Mouse (Mus musculus) fibroblast of lung, adult 2 months (primary cell): ENCODE measurements around the gene Acp6.
A peak's percentile ranks its signal among the peaks of the same experiment; 100 is the strongest.
"Not testable (repeated sequence)": the region's sequence is repeated elsewhere in the genome, so short reads cannot be mapped to it uniquely, and the experiment has no call there.

Experiments
- DNase-seq: peaks from one replicate; pipeline ENCODE4 v3.0.0-alpha.2; 2011; ENCODE audit warnings: low read depth

Acp6 gene

DNA sequence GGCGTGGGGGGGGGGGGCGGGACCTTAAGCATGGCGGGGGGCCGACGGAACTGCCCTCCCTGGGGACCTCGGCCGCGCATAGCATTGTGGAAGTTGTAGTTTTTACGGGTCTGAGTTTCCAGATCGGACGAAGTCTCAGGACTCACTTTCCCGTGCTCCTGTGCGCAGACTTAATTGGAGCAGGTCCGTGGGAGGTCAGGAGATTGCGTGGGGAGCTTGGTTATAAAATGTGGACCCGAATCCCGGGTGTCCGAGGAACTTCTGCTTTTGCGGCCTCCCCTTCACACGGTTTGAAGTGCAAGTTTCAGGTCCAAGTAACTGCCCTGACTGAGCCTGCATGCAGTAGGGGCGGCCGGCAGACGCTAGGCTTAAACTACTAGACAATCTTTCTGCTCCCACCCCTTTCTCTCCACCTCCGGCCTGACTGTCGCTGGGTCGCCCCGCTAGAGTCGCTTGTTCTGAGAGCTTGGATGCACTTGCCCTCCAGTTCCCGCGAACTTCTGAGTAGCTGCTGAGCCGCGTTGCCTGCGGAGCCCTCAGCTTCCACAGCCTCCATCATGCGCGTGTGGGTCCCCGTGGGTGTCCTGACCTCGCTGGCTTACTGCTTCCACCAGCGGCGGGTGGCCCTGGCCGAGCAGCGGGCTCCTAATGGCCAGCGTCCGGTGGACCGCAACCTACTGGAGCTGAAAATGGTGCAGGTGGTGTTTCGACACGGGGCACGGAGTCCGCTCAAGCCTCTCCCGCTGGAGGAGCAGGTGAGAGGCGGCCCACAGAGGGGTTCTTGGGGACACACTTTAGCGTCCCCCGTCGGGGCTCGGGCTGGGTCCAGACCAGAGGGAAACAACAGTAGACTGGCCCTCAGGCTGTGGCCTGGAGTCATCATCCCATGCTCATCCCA is at the start of gene Acp6:
Acp6 (plus strand) TSS at position 167 of the 898 bp plus-strand sequence.
- DNase-seq, result peak; percentile 76

DNA sequence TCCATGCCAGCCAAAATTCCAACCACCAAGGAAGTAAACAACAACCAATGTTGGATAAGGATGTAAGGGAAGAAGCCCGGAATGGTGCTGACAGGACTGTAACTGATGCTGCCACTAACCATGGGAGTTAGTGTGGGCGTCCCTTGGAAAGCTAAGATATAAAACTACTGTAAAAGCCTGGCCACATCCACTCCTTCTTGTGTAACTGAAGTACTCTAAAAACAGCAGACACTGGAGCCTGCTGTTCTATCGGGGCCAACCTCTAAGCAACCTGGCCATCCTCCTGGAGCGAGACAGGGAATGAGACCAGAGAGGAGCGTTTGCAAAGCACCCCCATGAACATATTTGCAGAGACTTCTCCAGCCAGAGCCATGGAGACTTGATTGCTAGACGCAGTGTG is 41.1 kb upstream of the Acp6 start:
- DNase-seq, result no peak

DNA sequence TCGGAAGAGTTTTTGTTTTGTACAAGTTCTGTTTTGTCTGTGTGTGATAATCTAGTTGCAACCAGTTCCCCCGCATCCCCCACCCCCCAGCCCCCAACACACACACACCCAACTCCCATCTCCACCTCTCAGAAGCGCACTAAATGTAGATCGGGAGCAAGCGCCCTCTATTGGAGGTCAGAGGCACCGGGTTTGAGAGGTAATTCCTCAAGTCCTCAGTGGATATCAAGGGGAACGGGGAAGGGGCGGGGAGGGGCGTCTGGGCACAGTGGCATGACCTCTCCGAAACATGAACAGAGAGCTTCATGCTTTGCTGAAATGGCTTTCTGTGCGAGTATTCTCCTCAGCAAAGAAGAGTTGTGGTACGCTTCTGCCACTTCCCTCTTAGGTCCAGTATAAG is 40.3 kb upstream of the Acp6 start:
- DNase-seq, result no peak

DNA sequence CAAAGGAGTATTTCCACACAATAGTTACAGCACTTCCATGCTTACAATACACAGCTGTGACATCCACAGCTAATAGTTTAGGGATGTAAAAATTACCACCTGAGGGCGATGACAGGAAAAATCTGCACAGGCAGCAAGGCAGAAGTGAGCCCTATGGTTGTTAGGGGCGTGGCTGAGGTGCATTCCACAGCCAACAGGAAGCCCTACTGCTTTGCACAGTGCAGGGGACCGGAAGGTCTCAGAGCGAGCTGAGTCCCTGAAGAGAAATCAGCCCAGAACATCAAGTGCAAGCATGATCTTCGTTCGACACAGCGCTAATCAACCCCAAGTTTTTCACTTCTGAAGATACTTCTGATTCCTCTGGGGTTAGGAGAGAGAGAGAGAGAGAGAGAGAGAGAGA is 34.4 kb upstream of the Acp6 start:
- DNase-seq, result no peak

DNA sequence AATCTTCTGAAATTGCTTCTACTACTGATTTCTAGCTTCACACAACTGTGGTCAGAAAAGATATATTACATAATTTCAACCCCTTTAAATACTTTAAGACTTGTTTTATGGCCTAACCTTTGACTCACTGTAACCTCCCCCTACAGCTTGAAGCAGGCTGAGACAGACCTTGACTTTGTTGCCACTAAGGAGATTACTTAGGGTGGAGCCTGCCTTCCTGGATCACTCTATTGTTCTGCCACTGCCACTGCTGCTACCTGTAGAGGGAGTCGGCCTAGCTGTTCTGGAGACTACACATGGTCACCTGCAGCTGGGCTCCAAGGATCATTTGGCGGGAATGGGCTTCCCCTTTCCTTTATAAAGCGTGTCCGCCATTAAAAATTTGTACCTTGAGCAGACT is 29.2 kb upstream of the Acp6 start:
- DNase-seq, result no peak

DNA sequence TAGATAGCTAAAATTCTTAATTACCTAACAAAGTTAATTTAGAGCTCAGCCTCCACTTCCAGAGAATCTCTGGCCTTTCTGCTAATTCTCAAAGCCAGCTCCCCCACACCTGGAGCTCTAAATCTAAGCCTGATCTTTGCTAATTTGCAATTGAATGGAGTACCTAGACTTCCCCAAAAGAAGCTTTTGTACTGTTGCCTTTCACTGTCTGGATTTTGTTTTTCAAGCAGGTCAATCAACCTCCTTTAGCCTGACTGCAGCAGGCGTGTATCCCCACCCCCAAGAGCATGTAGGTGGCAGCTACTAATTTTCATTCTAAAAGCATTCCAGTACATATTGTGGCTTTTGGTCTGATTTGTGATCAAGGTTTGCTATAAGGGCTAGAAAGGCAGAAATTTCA is 20.9 kb upstream of the Acp6 start:
- not testable (repeated sequence) for DNase-seq

DNA sequence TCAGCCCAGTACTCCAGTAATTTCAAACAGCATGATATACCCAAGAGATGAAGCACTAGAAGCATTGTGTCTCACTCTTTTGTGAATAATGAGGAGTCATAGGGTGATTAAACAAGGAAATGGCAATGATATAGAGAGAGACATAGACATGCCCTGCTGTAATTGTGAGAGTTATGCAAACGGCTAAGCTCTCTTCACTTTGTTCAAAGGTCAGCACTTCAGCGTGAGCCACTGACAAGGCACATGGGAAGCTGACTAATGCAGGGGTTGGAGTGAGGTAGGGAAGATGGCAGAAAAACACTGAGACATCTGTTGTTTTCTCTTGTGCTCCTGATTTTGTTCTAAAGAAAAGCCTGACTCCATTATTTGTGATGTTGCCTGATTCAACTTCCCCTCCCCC is 7.5 kb upstream of the Acp6 start:
- DNase-seq, result no peak

DNA sequence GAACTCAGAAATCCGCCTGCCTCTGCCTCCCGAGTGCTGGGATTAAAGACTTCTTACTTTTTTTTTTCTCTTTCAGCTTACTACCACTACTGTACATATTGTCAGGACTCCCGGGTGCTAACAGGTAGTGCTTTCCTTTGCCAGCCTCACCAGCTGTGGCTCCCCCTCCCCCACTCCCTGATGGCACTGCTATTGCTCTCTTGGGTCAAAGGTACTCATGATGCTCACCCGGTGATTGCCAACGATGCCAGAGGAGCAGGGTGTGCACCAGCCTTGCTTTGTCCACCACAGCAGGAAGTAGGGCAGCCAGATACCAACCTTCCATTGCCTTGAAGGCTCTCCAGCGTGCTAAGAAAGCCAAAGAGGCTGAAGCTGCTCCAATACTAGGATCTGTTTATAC is 2.1 kb upstream of the Acp6 start:
- no peak for DNase-seq

DNA sequence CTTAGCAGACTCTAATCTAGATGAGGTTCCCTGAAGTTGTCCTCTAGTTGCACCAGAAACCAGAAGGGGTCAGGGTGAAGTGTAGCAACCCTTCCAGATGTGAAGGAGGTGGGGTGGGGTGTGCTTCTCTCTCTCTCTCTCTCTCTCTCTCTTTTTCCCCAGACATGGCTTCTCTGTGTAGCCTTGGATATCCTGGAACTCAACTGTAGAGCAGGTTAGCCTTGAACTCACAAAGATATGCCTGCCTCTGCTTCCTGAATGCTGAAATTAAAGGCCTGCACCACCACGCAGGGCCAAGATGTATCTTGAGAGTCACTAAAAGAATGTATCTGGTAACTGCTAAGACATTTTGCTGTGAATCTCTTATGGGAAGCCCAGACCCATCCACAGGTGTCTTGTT is 1.3 kb upstream of the Acp6 start:
- no peak for DNase-seq

DNA sequence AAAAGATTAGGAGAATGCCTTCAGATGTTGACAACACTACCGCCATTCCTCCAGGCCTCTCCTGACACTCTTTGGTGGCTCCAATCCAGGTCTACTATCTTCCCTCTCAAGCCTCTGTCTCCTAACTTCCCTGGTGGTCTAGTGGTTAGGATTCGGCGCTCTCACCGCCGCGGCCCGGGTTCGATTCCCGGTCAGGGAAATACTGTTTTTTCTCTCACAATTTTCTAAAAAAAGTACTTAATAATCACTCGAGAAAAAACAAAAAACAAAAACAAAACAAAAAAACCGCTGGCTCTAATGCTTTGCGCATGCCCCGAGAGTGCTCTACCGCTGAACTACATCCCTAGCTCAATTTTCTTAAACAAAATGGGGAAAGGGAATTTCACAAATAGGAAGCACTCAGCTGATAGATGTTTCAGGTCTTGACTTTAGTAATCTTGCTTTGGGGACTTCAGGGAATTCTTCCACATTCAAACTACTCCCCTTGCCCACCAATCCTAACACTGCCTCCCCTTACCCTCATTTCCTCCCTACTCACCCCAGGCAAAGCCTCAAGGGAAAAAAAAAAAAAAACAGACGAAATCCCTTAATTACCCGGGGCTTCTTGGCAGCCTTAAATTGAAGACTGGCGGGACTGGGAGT is 498 bp upstream of the Acp6 start:
- DNase-seq, result peak; percentile 26

DNA sequence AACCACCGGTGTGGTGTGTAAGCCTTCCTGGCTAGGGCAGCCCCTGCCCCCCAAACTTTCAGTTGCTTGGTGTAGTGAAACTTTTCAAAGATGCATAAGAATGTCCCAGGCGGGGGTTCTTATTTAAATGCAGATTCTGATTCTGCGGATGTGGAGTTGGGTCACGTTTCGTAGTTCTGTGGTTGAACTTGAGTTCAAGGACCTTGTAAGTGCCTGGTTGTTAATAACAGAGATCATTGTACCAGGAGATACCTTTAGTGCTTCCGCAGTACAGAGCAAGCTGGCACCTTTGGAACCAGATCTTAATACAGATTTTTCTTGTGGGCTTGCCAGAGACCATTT is 903 bp downstream of the Acp6 start:
- no peak for DNase-seq

DNA sequence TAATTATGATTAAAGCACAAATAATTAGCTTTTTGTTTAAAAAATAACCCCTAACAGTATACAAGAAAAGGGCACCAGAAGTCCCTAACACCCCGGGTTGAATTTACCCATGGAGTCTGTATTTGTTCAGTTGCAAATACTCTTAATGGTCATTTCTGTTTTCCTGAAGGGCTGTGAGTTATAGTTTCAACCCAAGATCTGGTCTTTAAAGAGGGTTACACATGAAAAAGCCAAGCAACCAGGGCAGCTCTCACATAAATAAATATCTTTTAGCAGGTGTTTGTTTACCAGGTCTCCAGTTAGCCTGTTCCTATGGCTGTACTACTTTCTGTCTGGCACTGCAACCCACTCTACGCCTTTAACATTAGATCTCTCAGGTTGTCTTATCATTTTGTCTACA is 1.4 kb downstream of the Acp6 start:
- no peak for DNase-seq

DNA sequence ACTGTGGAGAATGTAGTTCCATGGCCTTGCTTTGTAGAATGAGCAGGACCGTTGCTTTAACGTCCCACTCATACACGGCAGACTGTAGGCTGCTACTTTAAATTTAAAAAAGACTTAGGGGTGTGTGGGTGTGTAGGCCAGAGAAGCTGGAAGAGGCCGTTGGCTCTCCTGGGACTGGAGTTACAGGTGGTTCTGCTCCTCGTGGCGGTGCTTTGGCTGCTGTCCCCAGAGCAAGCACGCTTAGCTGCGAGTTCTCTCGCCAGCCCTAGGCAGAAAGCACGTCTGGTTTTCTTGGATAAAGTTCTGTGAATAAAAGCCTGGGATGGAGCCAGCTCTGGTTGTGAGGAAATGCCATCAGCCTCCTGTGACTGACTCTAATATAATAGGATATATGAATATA is 2.3 kb downstream of the Acp6 start:
- peak; percentile 26 for DNase-seq

DNA sequence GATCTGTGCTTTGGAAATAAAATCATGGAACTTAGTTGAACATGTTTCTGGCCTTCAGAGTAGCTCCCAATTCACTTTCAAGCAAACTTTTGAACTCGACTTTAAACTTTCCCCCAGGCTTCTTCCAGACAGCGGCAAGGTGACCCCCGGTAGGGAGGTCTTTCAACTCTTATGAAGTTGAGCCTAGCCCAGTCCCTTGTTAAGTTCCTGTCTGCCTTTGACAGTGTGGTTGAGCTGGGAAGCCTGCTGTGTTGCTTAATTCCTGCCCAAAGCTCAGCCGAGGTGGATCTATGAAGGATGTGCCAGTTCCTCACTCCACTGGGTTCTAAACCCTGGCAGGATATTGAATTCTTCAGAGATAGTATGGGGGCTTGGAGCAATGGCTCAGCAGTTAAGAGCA is 3.2 kb downstream of the Acp6 start:
- no peak for DNase-seq

DNA sequence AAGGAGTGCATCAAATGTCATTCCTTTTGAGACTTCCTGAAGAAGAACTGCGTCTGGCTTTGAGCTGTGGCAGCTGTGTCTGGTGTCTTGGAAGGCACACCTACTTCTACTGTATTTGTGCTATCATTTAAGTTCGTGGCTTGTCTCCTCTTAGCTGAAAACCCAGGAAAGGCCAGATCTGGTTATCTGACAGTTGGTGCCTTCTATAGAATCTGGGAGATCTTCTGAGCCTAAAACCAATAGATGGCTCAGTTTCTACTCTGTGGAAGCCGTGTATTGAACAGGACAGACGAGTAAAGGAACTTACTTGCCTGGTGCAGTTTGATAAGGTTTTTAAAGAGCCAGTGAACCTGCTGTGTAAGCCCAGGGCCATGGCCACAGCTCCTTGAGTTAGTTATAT is 5.9 kb downstream of the Acp6 start:
- no peak for DNase-seq

DNA sequence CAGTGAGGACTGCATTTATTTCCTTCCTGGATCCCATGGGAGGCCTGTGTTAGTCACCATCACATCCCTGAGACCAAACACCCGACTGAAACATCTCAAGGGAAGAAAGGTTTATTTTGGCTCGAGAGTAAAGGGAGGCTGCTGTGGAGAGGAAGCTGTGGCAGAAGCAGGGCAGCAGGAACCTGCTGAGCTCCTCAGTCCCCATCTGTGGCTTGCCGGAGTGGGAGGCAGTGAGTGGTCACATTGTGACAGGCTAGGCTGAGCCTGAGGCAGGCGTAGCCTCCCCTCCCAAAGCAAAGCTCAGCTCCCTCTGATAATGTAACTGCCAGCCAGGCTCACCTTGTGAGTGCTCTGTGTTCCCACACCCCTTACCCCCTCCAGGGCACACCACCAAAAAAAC is 8.5 kb downstream of the Acp6 start:
- DNase-seq, result no peak

DNA sequence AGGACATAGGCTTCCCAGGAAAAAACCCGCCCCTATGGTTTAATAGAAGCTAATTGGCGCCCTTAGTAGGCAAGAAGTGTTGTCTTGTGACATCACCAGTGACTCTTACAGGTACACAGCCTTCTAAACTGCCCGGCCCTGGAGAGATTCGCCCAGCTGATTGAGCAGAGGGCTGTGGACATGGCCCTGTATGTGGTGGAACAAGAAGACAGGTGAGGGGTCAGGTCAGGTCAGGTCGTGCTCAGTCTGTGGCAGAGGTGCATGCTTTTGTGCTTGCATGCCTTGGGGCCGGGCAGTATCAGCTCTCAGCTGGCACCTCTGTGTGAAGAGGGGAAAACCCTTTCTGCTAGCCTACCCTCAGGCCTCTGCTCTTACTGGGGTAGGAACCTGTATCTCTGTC is 13.0 kb downstream of the Acp6 start:
- no peak for DNase-seq

DNA sequence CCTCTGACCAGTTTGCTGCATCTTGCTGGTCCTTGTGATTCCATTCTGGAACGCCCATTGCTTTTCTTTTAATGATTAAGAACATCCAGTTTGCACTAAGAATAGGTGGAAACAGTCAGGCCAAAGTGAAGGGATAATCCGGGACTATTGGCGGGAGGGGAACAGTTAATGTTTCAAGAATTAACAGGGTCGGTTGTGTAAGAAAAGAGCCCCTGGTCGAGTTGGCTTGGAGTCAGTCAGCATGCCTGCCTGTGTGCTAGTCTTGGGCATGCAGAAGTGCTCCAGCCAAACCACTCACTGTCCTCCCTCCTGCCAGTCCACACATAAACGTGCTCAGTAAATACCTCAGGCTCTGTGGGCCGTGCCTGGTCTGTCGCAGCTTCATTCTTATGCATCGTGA is 13.7 kb downstream of the Acp6 start:
- no peak for DNase-seq

DNA sequence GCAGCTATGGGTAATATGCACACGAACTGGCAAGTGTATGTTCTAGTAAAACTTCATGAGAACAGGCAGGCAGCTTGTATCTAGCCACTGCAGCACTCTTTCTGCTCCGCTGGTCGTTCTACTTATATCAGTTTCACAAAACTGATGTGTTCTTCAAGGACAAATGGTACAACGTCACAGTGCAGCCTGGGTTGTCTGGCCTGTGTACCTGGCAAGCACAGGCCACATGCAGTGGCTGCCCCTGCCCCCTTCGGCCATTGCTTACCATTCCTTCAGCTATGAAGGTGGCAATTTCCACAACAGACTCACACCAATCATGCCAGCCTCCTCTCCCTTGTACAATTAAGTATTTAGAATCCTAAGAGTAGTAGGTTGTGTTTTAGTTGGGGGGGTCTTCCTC is 14.1 kb downstream of the Acp6 start:
- no peak for DNase-seq

DNA sequence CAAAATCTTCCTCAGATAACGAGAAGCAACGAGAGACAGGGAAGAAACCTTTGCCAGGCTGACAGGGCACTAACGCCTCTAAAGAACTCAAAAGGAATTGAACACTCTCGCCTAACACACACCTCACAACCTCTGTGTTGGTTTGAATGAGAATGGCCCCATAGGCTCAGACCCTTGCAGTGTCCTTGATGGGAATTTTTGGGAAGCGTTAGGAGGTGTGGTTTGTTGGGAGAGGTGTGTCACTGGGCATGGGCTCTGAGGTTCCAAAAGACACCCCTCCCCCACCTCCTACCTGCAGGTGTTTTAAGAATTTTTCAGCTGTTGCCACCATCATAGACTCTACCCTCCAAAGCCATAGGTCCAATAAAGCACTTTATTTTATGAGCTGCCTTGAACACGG is 20.3 kb downstream of the Acp6 start:
- DNase-seq, result no peak

DNA sequence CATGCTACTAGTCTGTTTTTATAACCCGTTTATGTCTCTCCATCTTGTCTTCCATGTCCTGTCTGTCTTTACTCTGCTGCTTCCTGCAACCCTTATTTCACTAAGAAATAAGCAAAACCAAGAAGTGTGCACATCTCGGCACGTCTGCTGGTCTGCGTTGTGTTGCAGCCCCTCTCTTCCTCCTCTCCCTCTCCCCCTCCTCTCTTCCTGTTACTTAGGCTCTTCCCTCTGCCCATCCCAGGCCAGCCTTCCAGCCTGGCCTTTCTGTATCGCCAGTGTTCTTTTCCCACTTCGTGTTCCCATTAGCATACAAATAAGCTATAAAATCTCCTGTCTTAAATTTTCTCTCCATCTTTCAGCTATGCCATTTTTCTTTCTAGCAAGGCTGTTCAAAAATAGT is 21.9 kb downstream of the Acp6 start:
- DNase-seq, result no peak

DNA sequence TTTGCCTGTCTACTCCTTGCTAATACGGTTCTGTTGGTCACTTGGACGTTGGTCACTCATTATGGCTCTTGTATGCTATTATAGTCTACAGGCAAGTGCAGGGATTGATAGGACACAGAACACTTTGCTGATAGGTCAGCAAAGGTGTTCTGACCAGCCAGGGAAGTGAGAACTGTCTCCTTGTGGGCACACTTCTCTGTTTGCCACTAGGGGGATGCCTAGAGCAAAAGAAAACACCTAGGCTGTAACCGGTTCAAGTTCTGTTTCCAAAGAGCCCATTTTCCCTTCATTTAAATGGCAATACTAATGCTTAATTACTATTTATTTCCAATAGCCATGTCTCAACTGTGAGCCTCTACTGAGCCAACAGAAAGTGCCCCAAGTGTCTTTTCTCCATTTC is 25.2 kb downstream of the Acp6 start:
- DNase-seq, result no peak

DNA sequence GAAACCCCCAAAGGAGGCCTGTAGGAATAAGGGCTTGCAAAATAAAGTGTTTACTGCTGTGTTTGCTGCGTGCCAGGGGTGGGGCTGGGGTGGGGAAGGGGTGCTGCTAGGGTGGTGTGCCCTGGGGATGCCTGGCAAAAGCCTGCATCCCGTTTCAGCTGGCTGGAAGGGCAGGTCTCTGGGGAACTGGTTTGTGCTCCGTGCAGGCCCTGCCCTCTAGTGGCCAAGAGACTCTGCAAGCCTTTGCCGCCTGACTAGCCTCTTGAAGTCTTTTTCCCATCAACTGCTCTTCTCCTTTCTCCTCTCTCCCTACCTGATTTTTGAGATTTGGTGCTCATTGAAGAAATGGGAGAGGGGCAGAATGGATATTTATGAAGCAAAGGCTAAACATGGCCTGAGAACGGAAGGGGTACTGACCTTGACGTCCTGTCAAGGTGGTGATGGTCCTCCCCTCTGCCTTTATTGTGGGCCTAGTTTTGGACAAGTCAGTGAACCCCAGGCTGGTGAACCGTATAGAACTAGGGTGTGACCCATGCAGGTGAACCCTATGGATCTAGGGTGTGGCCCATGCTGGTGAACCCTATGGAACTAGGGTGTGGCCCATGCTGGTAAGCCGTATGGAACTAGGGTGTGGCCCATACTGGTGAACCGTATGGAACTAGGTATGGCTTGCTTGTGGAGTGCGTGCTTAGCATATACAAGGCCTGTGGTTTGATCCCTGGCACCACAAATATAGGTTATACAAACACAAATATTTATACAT is 26.7 kb downstream of the Acp6 start:
- DNase-seq, result no peak
